Mouse (Mus musculus) lung, embryonic 14.5 days (tissue): ENCODE data around the gene Ccdc102a. TPM values are rescaled to one million over a fixed set of nuclear protein-coding genes. Genes with fewer than 3 reads are reported as not detected.

Experiments
- ATAC-seq: fragments of 200-750 bp; cut with Nextera tagmentation; 2 replicates; pipeline ENCODE4 v1.8.0; 2017; ENCODE audit warnings: mild to moderate bottlenecking, moderate TSS enrichment, moderate library complexity; ENCODE audit not compliant: insufficient read depth
- DNase-seq: peaks from one replicate; pipeline ENCODE4 v3.0.0-alpha.2; 2015
- H3K27ac ChIP-seq: fragments of 300-500 bp; sonication (generic); 2 replicates; pipeline ENCODE4 v1.5.1; 2014; ENCODE audit warnings: low read depth, mild to moderate bottlenecking, moderate library complexity
- H3K27me3 ChIP-seq: fragments of 300-500 bp; sonication (generic); 2 replicates; pipeline ENCODE4 v1.6.1; 2014; ENCODE audit warnings: low read length, control low read depth; ENCODE audit not compliant: insufficient read depth
- H3K36me3 ChIP-seq: fragments of 300-500 bp; sonication (generic); 2 replicates; pipeline ENCODE4 v1.6.1; 2014; ENCODE audit warnings: control low read depth; ENCODE audit not compliant: insufficient read depth
- H3K4me1 ChIP-seq: fragments of 300-500 bp; sonication (generic); 2 replicates; pipeline ENCODE4 v1.6.1; 2014; ENCODE audit warnings: antibody characterized with exemption, control low read depth; ENCODE audit not compliant: insufficient read depth
- H3K4me2 ChIP-seq: fragments of 300-500 bp; sonication (generic); 2 replicates; pipeline ENCODE4 v1.6.1; 2014; ENCODE audit warnings: mild to moderate bottlenecking
- H3K4me3 ChIP-seq: fragments of 300-500 bp; sonication (generic); 2 replicates; pipeline ENCODE4 v1.5.1; 2014; ENCODE audit warnings: low read depth, low read length
- H3K9ac ChIP-seq: fragments of 300-500 bp; sonication (generic); 2 replicates; pipeline ENCODE4 v1.6.1; 2014
- H3K9me3 ChIP-seq: fragments of 300-500 bp; sonication (generic); 2 replicates; pipeline ENCODE4 v1.6.1; 2016; ENCODE audit warnings: low read depth, low read length, control low read depth
- CTCF ChIP-seq: IDR thresholded peaks from 2 replicates; pipeline ENCODE4 v1.5.1; 2016; ENCODE audit warnings: antibody characterized with exemption, low read depth
- WGBS: fragments of 180-500 bp; shearing (Covaris S2); extraction: QIAGEN DNeasy Blood & Tissue Kit; methylation state at CpG from one replicate; pipeline ENCODE4 v1.1.7; 2014; 5-methylcytosine and 5-hydroxymethylcytosine counted together
- polyA plus RNA-seq: library from polyadenylated mRNA; unstranded; fragments of >200 nt; fragmentation: Nextera tagmentation; extraction: Ambion mirVana; gene quantifications from 2 replicates; pipeline ENCODE4 v1.2.1, GENCODE M21; 2014

The Ccdc102a gene
- polyA plus RNA-seq, 1 experiment from 2014 or later: 34.1 TPM

- no peak for TF ChIP-seq CTCF
- DNase-seq: peak; percentile 8
- 5% methylated on average over 22 of the region's 22 CpGs for WGBS
- peaks cover 31% of the 10 kb centered on the region for H3K4me1 ChIP-seq
- H3K9me3 ChIP-seq: no peaks in the 10 kb centered on the region
- peak overlapping the region; percentile 52 for H3K9ac ChIP-seq
- H3K36me3 ChIP-seq: peaks cover 22% of the 10 kb centered on the region
- H3K4me3 ChIP-seq: peak overlapping the region; percentile 44
- H3K27ac ChIP-seq: no peak overlapping the region
- ATAC-seq: peak; percentile 21; the same call in 1 of the 2 replicates
- peaks cover 6% of the 10 kb centered on the region; the same call in 1 of the 2 replicates for H3K27me3 ChIP-seq
- H3K4me2 ChIP-seq: peak overlapping the region; percentile 90
Measured at GRCm38 (mm10) chr8:94870474-94871107, 47.3 kb downstream of the Ccdc102a start.

- DNase-seq (no peak), ATAC-seq (no peak)
- Histone ChIP-seq H3K9ac (no peak overlapping the region), H3K27me3 (peaks cover 3% of the 10 kb centered on the region; the same call in 1 of the 2 replicates), H3K4me1 (peaks cover 25% of the 10 kb centered on the region), H3K9me3 (no peaks in the 10 kb centered on the region), H3K36me3 (peaks cover 28% of the 10 kb centered on the region), H3K4me2 (peak overlapping the region; percentile 90), H3K4me3 (peak overlapping the region; percentile 44), H3K27ac (no peak overlapping the region)
- WGBS: 26% methylated on average over 4 of the region's 4 CpGs
- no peak for TF ChIP-seq CTCF
Measured at GRCm38 (mm10) chr8:94870003-94870402, 47.9 kb downstream of the Ccdc102a start.

GRCm38 (mm10) chr8:94869146-94869545 lies 48.8 kb downstream of the Ccdc102a start:
- H3K9me3 ChIP-seq: no peaks in the 10 kb centered on the region
- no peak overlapping the region for H3K9ac ChIP-seq
- no peak for ATAC-seq
- H3K36me3 ChIP-seq: peaks cover 37% of the 10 kb centered on the region
- H3K4me2 ChIP-seq: peak overlapping the region; percentile 90
- no peaks in the 10 kb centered on the region for H3K27me3 ChIP-seq
- DNase-seq: no peak
- WGBS: 48% methylated on average over 7 of the region's 7 CpGs
- no peak overlapping the region for H3K4me3 ChIP-seq
- H3K27ac ChIP-seq: 0 out of 2 replicates have a peak overlapping the region, but pooled peaks have one; percentile 38
- no peak for TF ChIP-seq CTCF
- H3K4me1 ChIP-seq: peaks cover 20% of the 10 kb centered on the region

GRCm38 (mm10) chr8:94866921-94867320 lies 51.0 kb downstream of the Ccdc102a start:
- Histone ChIP-seq H3K27ac (no peak overlapping the region), H3K4me3 (no peak overlapping the region), H3K27me3 (no peaks in the 10 kb centered on the region), H3K4me2 (no peak overlapping the region), H3K9me3 (no peaks in the 10 kb centered on the region), H3K9ac (no peak overlapping the region), H3K36me3 (peaks cover 56% of the 10 kb centered on the region), H3K4me1 (peaks cover 20% of the 10 kb centered on the region)
- no peak for TF ChIP-seq CTCF
- ATAC-seq (no peak), DNase-seq (no peak)
- WGBS: 82% methylated on average over 9 of the region's 9 CpGs

- no peak for TF ChIP-seq CTCF
- WGBS: 79% methylated on average over 10 of the region's 10 CpGs
- Histone ChIP-seq H3K4me3 (no peak overlapping the region), H3K36me3 (peaks cover 72% of the 10 kb centered on the region), H3K4me1 (peaks cover 9% of the 10 kb centered on the region), H3K9ac (no peak overlapping the region), H3K27ac (no peak overlapping the region), H3K9me3 (no peaks in the 10 kb centered on the region), H3K27me3 (no peaks in the 10 kb centered on the region), H3K4me2 (no peak overlapping the region)
- ATAC-seq: no peak
- DNase-seq: no peak
Measured at GRCm38 (mm10) chr8:94865292-94865691, 52.6 kb downstream of the Ccdc102a start.

GRCm38 (mm10) chr8:94863897-94864673 lies 53.8 kb downstream of the Ccdc102a start:
- ATAC-seq (no peak), DNase-seq (peak; percentile 2)
- 0 out of 2 replicates have a peak, but pooled peaks cover under 1% of the 10 kb centered on the region for H3K4me1 ChIP-seq
- H3K9me3 ChIP-seq: no peaks in the 10 kb centered on the region
- H3K27ac ChIP-seq: no peak overlapping the region
- H3K9ac ChIP-seq: no peak overlapping the region
- no peaks in the 10 kb centered on the region for H3K27me3 ChIP-seq
- H3K4me3 ChIP-seq: no peak overlapping the region
- H3K36me3 ChIP-seq: peaks cover 82% of the 10 kb centered on the region
- no peak overlapping the region for H3K4me2 ChIP-seq
- 81% methylated on average over 10 of the region's 10 CpGs for WGBS
- 0 out of 2 replicates have a peak, but pooled peaks have one; percentile 12 for TF ChIP-seq CTCF
